Mouse (Mus musculus) forebrain, embryonic 10.5 days (tissue): Measurements from ENCODE around the gene Itga9. TPM values are rescaled to one million over a fixed set of nuclear protein-coding genes. Genes with fewer than 3 reads are reported as not detected.

Source experiments
- DNase-seq: peaks from one replicate; pipeline ENCODE4 v3.0.0-alpha.2; 2017; ENCODE audit warnings: low spot score; ENCODE audit errors: extremely low spot score
- H3K27ac ChIP-seq: fragments of 300-500 bp; sonication (generic); 2 replicates; pipeline ENCODE4 v1.5.1; 2016; ENCODE audit warnings: mild to moderate bottlenecking
- H3K27me3 ChIP-seq: fragments of 300-500 bp; sonication (generic); 2 replicates; pipeline ENCODE4 v1.6.1; 2016; ENCODE audit warnings: mild to moderate bottlenecking; ENCODE audit not compliant: poor library complexity, severe bottlenecking
- H3K36me3 ChIP-seq: fragments of 300-500 bp; sonication (generic); replicated peaks from 2 replicates; pipeline ENCODE4 v1.6.1; 2016; ENCODE audit warnings: mild to moderate bottlenecking, moderate library complexity
- H3K4me1 ChIP-seq: fragments of 300-500 bp; sonication (generic); 2 replicates; pipeline ENCODE4 v1.6.1; 2016
- H3K4me3 ChIP-seq: fragments of 300-500 bp; sonication (generic); 2 replicates; pipeline ENCODE4 v1.5.1; 2016; ENCODE audit warnings: mild to moderate bottlenecking, moderate library complexity
- H3K9me3 ChIP-seq: fragments of 300-500 bp; sonication (generic); 2 replicates; pipeline ENCODE4 v1.6.1; 2016; ENCODE audit warnings: mild to moderate bottlenecking, moderate library complexity
- WGBS: fragments of 180-500 bp; shearing (Covaris S2); methylation state at CpG from one replicate; pipeline ENCODE4 v1.1.7; 2016; 5-methylcytosine and 5-hydroxymethylcytosine counted together
- polyA plus RNA-seq: library from polyadenylated mRNA; unstranded; fragments of >200 nt; fragmentation: Nextera tagmentation; extraction: Ambion mirVana; gene quantifications from 2 replicates; pipeline ENCODE4 v1.2.1, GENCODE M21; 2016

Gene Itga9
- polyA plus RNA-seq, 1 experiment from 2014 or later = 6.1 TPM

GRCm38 (mm10) chr9:118890149-118890548 is 283.7 kb downstream of the Itga9 start:
- no peak for DNase-seq
- WGBS = 92% methylated on average over 4 of the region's 4 CpGs
- Histone ChIP-seq H3K4me3 (no peak overlapping the region), H3K4me1 (peaks cover 18% of the 10 kb centered on the region), H3K27ac (no peak overlapping the region), H3K27me3 (no peaks in the 10 kb centered on the region), H3K9me3 (no peaks in the 10 kb centered on the region), H3K36me3 (0 out of 2 replicates have a peak, but pooled peaks cover 11% of the 10 kb centered on the region)

- no peak for DNase-seq
- Histone ChIP-seq H3K36me3 (0 out of 2 replicates have a peak, but pooled peaks cover 11% of the 10 kb centered on the region), H3K27ac (no peak overlapping the region), H3K9me3 (no peaks in the 10 kb centered on the region), H3K4me3 (no peak overlapping the region), H3K27me3 (no peaks in the 10 kb centered on the region), H3K4me1 (peaks cover 18% of the 10 kb centered on the region)
- WGBS = 81% methylated on average over 2 of the region's 2 CpGs
Observed at GRCm38 (mm10) chr9:118890645-118891044, 284.2 kb downstream of the Itga9 start.

GRCm38 (mm10) chr9:118891068-118891467 is 284.6 kb downstream of the Itga9 start:
- Histone ChIP-seq H3K4me1 (peaks cover 18% of the 10 kb centered on the region), H3K27me3 (no peaks in the 10 kb centered on the region), H3K36me3 (0 out of 2 replicates have a peak, but pooled peaks cover 11% of the 10 kb centered on the region), H3K9me3 (no peaks in the 10 kb centered on the region), H3K4me3 (no peak overlapping the region), H3K27ac (peak overlapping the region; percentile 0; the same call in 1 of the 2 replicates)
- 92% methylated on average over 6 of the region's 6 CpGs for WGBS
- DNase-seq = no peak

- Histone ChIP-seq H3K27ac (0 out of 2 replicates have a peak overlapping the region, but pooled peaks have one; percentile 0), H3K27me3 (no peaks in the 10 kb centered on the region), H3K4me3 (no peak overlapping the region), H3K9me3 (no peaks in the 10 kb centered on the region), H3K4me1 (peaks cover 18% of the 10 kb centered on the region), H3K36me3 (0 out of 2 replicates have a peak, but pooled peaks cover 11% of the 10 kb centered on the region)
- no peak for DNase-seq
- 82% methylated on average over 9 of the region's 9 CpGs for WGBS
Observed at GRCm38 (mm10) chr9:118891593-118891992, 285.1 kb downstream of the Itga9 start.

GRCm38 (mm10) chr9:118895101-118895500 is 288.6 kb downstream of the Itga9 start:
- Histone ChIP-seq H3K4me1 (peaks cover 18% of the 10 kb centered on the region), H3K9me3 (no peaks in the 10 kb centered on the region), H3K27ac (no peak overlapping the region), H3K27me3 (no peaks in the 10 kb centered on the region), H3K4me3 (no peak overlapping the region), H3K36me3 (peaks cover 14% of the 10 kb centered on the region)
- DNase-seq = no peak
- 83% methylated on average over 2 of the region's 2 CpGs for WGBS

- no peaks in the 10 kb centered on the region for H3K9me3 ChIP-seq
- H3K36me3 ChIP-seq = peaks cover 10% of the 10 kb centered on the region
- H3K27me3 ChIP-seq = no peaks in the 10 kb centered on the region
- WGBS = 75% methylated on average over 2 of the region's 2 CpGs
- no peak overlapping the region for H3K4me3 ChIP-seq
- DNase-seq = no peak
- H3K27ac ChIP-seq = no peak overlapping the region
- H3K4me1 ChIP-seq = peaks cover 7% of the 10 kb centered on the region; the same call in 1 of the 2 replicates
Observed at GRCm38 (mm10) chr9:118900677-118901076, 294.2 kb downstream of the Itga9 start.

GRCm38 (mm10) chr9:118901917-118902316 is 295.4 kb downstream of the Itga9 start:
- H3K27me3 ChIP-seq = no peaks in the 10 kb centered on the region
- DNase-seq = no peak
- no peaks in the 10 kb centered on the region for H3K9me3 ChIP-seq
- peaks cover 7% of the 10 kb centered on the region; the same call in 1 of the 2 replicates for H3K4me1 ChIP-seq
- peaks cover 10% of the 10 kb centered on the region for H3K36me3 ChIP-seq
- no peak overlapping the region for H3K27ac ChIP-seq
- 55% methylated on average over 6 of the region's 6 CpGs for WGBS
- H3K4me3 ChIP-seq = no peak overlapping the region

GRCm38 (mm10) chr9:118907934-118908620 is 301.6 kb downstream of the Itga9 start:
- Histone ChIP-seq H3K36me3 (no peaks in the 10 kb centered on the region), H3K4me1 (peaks cover 5% of the 10 kb centered on the region), H3K27ac (peak overlapping the region; percentile 2; the same call in 1 of the 2 replicates), H3K4me3 (no peak overlapping the region), H3K27me3 (no peaks in the 10 kb centered on the region), H3K9me3 (no peaks in the 10 kb centered on the region)
- WGBS = 57% methylated on average over 18 of the region's 18 CpGs
- DNase-seq = peak; percentile 84

- no peaks in the 10 kb centered on the region for H3K36me3 ChIP-seq
- H3K4me1 ChIP-seq = peaks cover 13% of the 10 kb centered on the region
- no peak overlapping the region for H3K27ac ChIP-seq
- H3K27me3 ChIP-seq = no peaks in the 10 kb centered on the region
- DNase-seq = no peak
- 94% methylated on average over 9 of the region's 9 CpGs for WGBS
- no peak overlapping the region for H3K4me3 ChIP-seq
- H3K9me3 ChIP-seq = no peaks in the 10 kb centered on the region
Observed at GRCm38 (mm10) chr9:118913048-118913447, 306.6 kb downstream of the Itga9 start.

- Histone ChIP-seq H3K4me1 (peaks cover 11% of the 10 kb centered on the region; the same call in 1 of the 2 replicates), H3K9me3 (no peaks in the 10 kb centered on the region), H3K27me3 (peaks cover 3% of the 10 kb centered on the region; the same call in 1 of the 2 replicates), H3K36me3 (no peaks in the 10 kb centered on the region), H3K27ac (no peak overlapping the region), H3K4me3 (no peak overlapping the region)
- WGBS = 87% methylated on average over 3 of the region's 3 CpGs
- DNase-seq = no peak
Observed at GRCm38 (mm10) chr9:118913613-118914012, 307.1 kb downstream of the Itga9 start.

- WGBS = 45% methylated on average over 8 of the region's 8 CpGs
- no peak for DNase-seq
Observed at GRCm38 (mm10) chr9:118914589-118914988, 308.1 kb downstream of the Itga9 start.

GRCm38 (mm10) chr9:118915290-118915689 is 308.8 kb downstream of the Itga9 start:
- peaks cover 11% of the 10 kb centered on the region; the same call in 1 of the 2 replicates for H3K4me1 ChIP-seq
- H3K36me3 ChIP-seq = no peaks in the 10 kb centered on the region
- no peak overlapping the region for H3K4me3 ChIP-seq
- WGBS = 54% methylated on average over 5 of the region's 5 CpGs
- H3K27ac ChIP-seq = no peak overlapping the region
- peaks cover 6% of the 10 kb centered on the region; the same call in 1 of the 2 replicates for H3K27me3 ChIP-seq
- no peak for DNase-seq
- no peaks in the 10 kb centered on the region for H3K9me3 ChIP-seq

More at GRCm38 (mm10) chr9:118914589-118914988, 308.1 kb downstream of the Itga9 start:
- H3K4me1 ChIP-seq = peaks cover 11% of the 10 kb centered on the region; the same call in 1 of the 2 replicates
- no peak overlapping the region for H3K27ac ChIP-seq
- H3K36me3 ChIP-seq = no peaks in the 10 kb centered on the region
- H3K4me3 ChIP-seq = no peak overlapping the region
- H3K27me3 ChIP-seq = peaks cover 6% of the 10 kb centered on the region; the same call in 1 of the 2 replicates
- no peaks in the 10 kb centered on the region for H3K9me3 ChIP-seq

- no peak for DNase-seq
- Histone ChIP-seq H3K9me3 (no peaks in the 10 kb centered on the region), H3K27me3 (peaks cover 30% of the 10 kb centered on the region), H3K27ac (no peak overlapping the region), H3K4me3 (no peak overlapping the region), H3K4me1 (peaks cover 18% of the 10 kb centered on the region), H3K36me3 (no peaks in the 10 kb centered on the region)
- 83% methylated on average over 16 of the region's 16 CpGs for WGBS
Observed at GRCm38 (mm10) chr9:118919672-118920186, 313.2 kb downstream of the Itga9 start.
